In the genomic region with DNA sequence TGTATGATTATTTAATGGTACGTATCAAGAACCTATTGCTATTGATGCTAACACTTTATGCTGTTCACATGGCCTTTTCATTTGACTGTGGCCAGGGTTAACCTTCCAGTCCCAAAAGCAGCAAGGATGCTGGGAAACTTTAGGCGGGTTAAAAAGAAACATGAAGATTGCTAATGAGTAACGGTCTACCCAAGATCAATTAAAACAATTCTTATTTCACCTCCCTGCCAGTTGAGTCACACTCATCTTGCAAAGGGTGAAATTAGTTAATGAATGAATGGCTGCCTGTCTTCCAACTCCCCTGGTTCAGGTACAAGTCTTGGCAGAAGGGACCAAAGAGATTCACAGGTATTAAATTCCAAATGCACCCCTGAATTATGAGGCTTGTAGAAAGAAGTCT, we compare ENCODE assay signal across 25 mouse cellular contexts.
"Had no signal": no experiment of that assay in that cellular context is flagged by ENCODE, and none has a peak within 500 bp of the region (broad histone marks: within the 10 kb centered on the region; RNA-seq: fewer than 3 reads in every experiment).

No protein-coding gene starts in this region.

- H3K9me3 ChIP-seq: embryonic facial prominence, embryonic 12.5 days; embryonic facial prominence, embryonic 13.5 days; embryonic facial prominence, embryonic 15.5 days; forebrain, embryonic 12.5 days; forebrain, embryonic 13.5 days; forebrain, embryonic 15.5 days had no signal

- H3K36me3 ChIP-seq: embryonic facial prominence, embryonic 12.5 days; forebrain, embryonic 12.5 days; forebrain, embryonic 15.5 days had no signal

- H3K9ac ChIP-seq: embryonic facial prominence, embryonic 12.5 days; embryonic facial prominence, embryonic 13.5 days; embryonic facial prominence, embryonic 15.5 days; forebrain, embryonic 12.5 days; forebrain, embryonic 13.5 days; forebrain, embryonic 15.5 days; forebrain, postnatal 0 days had no signal

- H3K4me3 ChIP-seq: embryonic facial prominence, embryonic 10.5 days; embryonic facial prominence, embryonic 12.5 days; embryonic facial prominence, embryonic 13.5 days; embryonic facial prominence, embryonic 15.5 days; erythroblast, embryonic 14.5 days; forebrain, embryonic 10.5 days; forebrain, embryonic 12.5 days; forebrain, embryonic 13.5 days; forebrain, embryonic 15.5 days; gastrocnemius, adult 2 months had no signal

- DNase-seq: cerebellum, adult 18-20 months; cerebellum, adult 8-10 months; cerebellum, adult 9-10 months; cerebellum, adult 9-11 months; cerebellum, postnatal 10 days; cerebellum, postnatal 14 days; cerebellum, postnatal 36 days; embryo, embryonic 11 days; forebrain, postnatal 0 days; gastrocnemius, adult 2 months; gastrocnemius, postnatal 10 days; gastrocnemius, postnatal 14 days; gastrocnemius, postnatal 25 days; gastrocnemius, postnatal 36 days had no signal

- H3K4me2 ChIP-seq: embryonic facial prominence, embryonic 12.5 days; embryonic facial prominence, embryonic 13.5 days; embryonic facial prominence, embryonic 15.5 days; forebrain, embryonic 12.5 days; forebrain, embryonic 13.5 days; forebrain, embryonic 15.5 days had no signal

- H3K4me1 ChIP-seq: embryonic facial prominence, embryonic 10.5 days; embryonic facial prominence, embryonic 12.5 days; embryonic facial prominence, embryonic 15.5 days; forebrain, embryonic 10.5 days; forebrain, embryonic 12.5 days; forebrain, embryonic 13.5 days had no signal

- ATAC-seq: forebrain, embryonic 13.5 days; forebrain, embryonic 14.5 days; forebrain, embryonic 15.5 days; forebrain, embryonic 16.5 days; forebrain, postnatal 0 days had no signal

- H3K27ac ChIP-seq: embryonic facial prominence, embryonic 10.5 days; embryonic facial prominence, embryonic 12.5 days; embryonic facial prominence, embryonic 13.5 days; embryonic facial prominence, embryonic 15.5 days; forebrain, embryonic 10.5 days; forebrain, embryonic 12.5 days; forebrain, embryonic 13.5 days; forebrain, embryonic 15.5 days; gastrocnemius, adult 2 months had no signal

- H3K27me3 ChIP-seq: embryonic facial prominence, embryonic 12.5 days; embryonic facial prominence, embryonic 13.5 days; embryonic facial prominence, embryonic 15.5 days; forebrain, embryonic 12.5 days; forebrain, embryonic 13.5 days; forebrain, embryonic 15.5 days had no signal
